Mouse (Mus musculus) thymus, postnatal 36 days (tissue): Measurements from ENCODE around the gene Sike1.

ENCODE experiments used
- DNase-seq, 2 experiments: peaks; one replicate each; pipeline ENCODE4 v3.0.0; 2022; ENCODE audit warnings: mixed read lengths in 2 of 2

Gene Sike1

GRCm38 (mm10) chr3:103040285-103040684, 44.8 kb downstream of the Sike1 start:
- no peak for DNase-seq

- DNase-seq, result no peak
These were observed 45.4 kb downstream of the Sike1 start for GRCm38 (mm10) chr3:103040861-103041379.

GRCm38 (mm10) chr3:103056016-103056595, 60.6 kb downstream of the Sike1 start:
- DNase-seq, result no peak

- no peak for DNase-seq
These were observed 62.2 kb downstream of the Sike1 start for GRCm38 (mm10) chr3:103057752-103058151.
